Mouse (Mus musculus): ENCODE measurements around the gene Sdr39u1. TPM values are rescaled to one million over a fixed set of nuclear protein-coding genes. Genes with fewer than 3 reads are reported as not detected.

The Sdr39u1 gene
- polyA plus RNA-seq (2015; fragmentation: Nextera tagmentation; extraction: Ambion mirVana), result 73.6 and 80.3 TPM in 2 replicates

GRCm38 (mm10) chr14:55899701-55900413, at the start of gene Sdr39u1:
Gene Sdr39u1 (minus strand): TSS chr14:55900293.
- H3K36me3 ChIP-seq, result peaks cover 22% of the 10 kb centered on the region
- H3K27me3 ChIP-seq (replicated peaks), result no peaks in the 10 kb centered on the region
- WGBS, result under 1% methylated on average over 39 of the region's 39 CpGs
- ATAC-seq, result peak; percentile 95
- H3K4me3 ChIP-seq (replicated peaks), result peak within 1 kb of the TSS; percentile 52
- no peaks in the 10 kb centered on the region for H3K9me3 ChIP-seq
- H3K4me1 ChIP-seq (replicated peaks), result 0 out of 2 replicates have a peak, but pooled peaks cover 8% of the 10 kb centered on the region
- peak within 1 kb of the TSS; percentile 62 for H3K9ac ChIP-seq
- peak within 1 kb of the TSS; percentile 85 for H3K27ac ChIP-seq
- peak within 1 kb of the TSS; percentile 89 for H3K4me2 ChIP-seq (replicated peaks)

GRCm38 (mm10) chr14:55946269-55946969, 46.3 kb upstream of the Sdr39u1 start:
- H3K27me3 ChIP-seq (replicated peaks), result no peaks in the 10 kb centered on the region
- no peaks in the 10 kb centered on the region for H3K9me3 ChIP-seq
- no peak overlapping the region for H3K4me3 ChIP-seq (replicated peaks)
- WGBS, result 65% methylated on average over 2 of the region's 2 CpGs
- no peaks in the 10 kb centered on the region for H3K36me3 ChIP-seq
- H3K4me1 ChIP-seq (replicated peaks), result no peaks in the 10 kb centered on the region
- no peak overlapping the region for H3K4me2 ChIP-seq (replicated peaks)
- no peak overlapping the region for H3K9ac ChIP-seq
- ATAC-seq, result no peak
- no peak overlapping the region for H3K27ac ChIP-seq

- Histone ChIP-seq H3K27me3 (replicated peaks) (no peaks in the 10 kb centered on the region), H3K4me3 (replicated peaks) (no peak within 1 kb of the TSS), H3K4me2 (replicated peaks) (no peak within 1 kb of the TSS), H3K9me3 (no peaks in the 10 kb centered on the region), H3K4me1 (replicated peaks) (no peaks in the 10 kb centered on the region), H3K9ac (no peak within 1 kb of the TSS), H3K36me3 (no peaks in the 10 kb centered on the region), H3K27ac (no peak within 1 kb of the TSS)
- no peak for ATAC-seq
- WGBS, result 73% methylated on average over 4 of the region's 4 CpGs
Observed at GRCm38 (mm10) chr14:55944575-55944974, 44.5 kb upstream of the Sdr39u1 start, which contains the start of gene Cma1. Gene Cma1 (minus strand): TSS chr14:55944675.

- WGBS, result 67% methylated on average over 11 of the region's 11 CpGs
- no peak overlapping the region for H3K9ac ChIP-seq
- no peaks in the 10 kb centered on the region for H3K27me3 ChIP-seq (replicated peaks)
- H3K27ac ChIP-seq, result no peak overlapping the region
- no peak overlapping the region for H3K4me2 ChIP-seq (replicated peaks)
- no peak for ATAC-seq
- H3K4me3 ChIP-seq (replicated peaks), result no peak overlapping the region
- H3K4me1 ChIP-seq (replicated peaks), result no peaks in the 10 kb centered on the region
- no peaks in the 10 kb centered on the region for H3K9me3 ChIP-seq
- H3K36me3 ChIP-seq, result no peaks in the 10 kb centered on the region
Observed at GRCm38 (mm10) chr14:55943601-55944000, 43.5 kb upstream of the Sdr39u1 start.

- Histone ChIP-seq H3K27me3 (replicated peaks) (no peaks in the 10 kb centered on the region), H3K4me3 (replicated peaks) (no peak overlapping the region), H3K4me2 (replicated peaks) (no peak overlapping the region), H3K9ac (no peak overlapping the region), H3K9me3 (no peaks in the 10 kb centered on the region), H3K4me1 (replicated peaks) (no peaks in the 10 kb centered on the region), H3K27ac (no peak overlapping the region), H3K36me3 (no peaks in the 10 kb centered on the region)
- no peak for ATAC-seq
- 39% methylated on average over 7 of the region's 7 CpGs for WGBS
Observed at GRCm38 (mm10) chr14:55940070-55940800, 40.1 kb upstream of the Sdr39u1 start.

GRCm38 (mm10) chr14:55933586-55933985, 33.5 kb upstream of the Sdr39u1 start:
- H3K4me2 ChIP-seq (replicated peaks), result 0 out of 2 replicates have a peak overlapping the region, but pooled peaks have one; percentile 3
- no peak overlapping the region for H3K9ac ChIP-seq
- H3K4me3 ChIP-seq (replicated peaks), result no peak overlapping the region
- H3K9me3 ChIP-seq, result no peaks in the 10 kb centered on the region
- ATAC-seq, result peak; percentile 69
- WGBS, result 23% methylated on average over 7 of the region's 7 CpGs
- no peaks in the 10 kb centered on the region for H3K36me3 ChIP-seq
- no peaks in the 10 kb centered on the region for H3K27me3 ChIP-seq (replicated peaks)
- no peak overlapping the region for H3K27ac ChIP-seq
- no peaks in the 10 kb centered on the region for H3K4me1 ChIP-seq (replicated peaks)

GRCm38 (mm10) chr14:55929263-55929997, 29.3 kb upstream of the Sdr39u1 start:
- WGBS, result 66% methylated on average over 12 of the region's 12 CpGs
- Histone ChIP-seq H3K9ac (no peak overlapping the region), H3K9me3 (no peaks in the 10 kb centered on the region), H3K4me2 (replicated peaks) (no peak overlapping the region), H3K27ac (no peak overlapping the region), H3K4me3 (replicated peaks) (no peak overlapping the region), H3K4me1 (replicated peaks) (no peaks in the 10 kb centered on the region), H3K27me3 (replicated peaks) (no peaks in the 10 kb centered on the region), H3K36me3 (no peaks in the 10 kb centered on the region)
- no peak for ATAC-seq

- ATAC-seq, result no peak
- H3K4me2 ChIP-seq (replicated peaks), result no peak overlapping the region
- H3K4me3 ChIP-seq (replicated peaks), result no peak overlapping the region
- H3K27ac ChIP-seq, result no peak overlapping the region
- no peaks in the 10 kb centered on the region for H3K9me3 ChIP-seq
- 77% methylated on average over 4 of the region's 4 CpGs for WGBS
- H3K9ac ChIP-seq, result no peak overlapping the region
- no peaks in the 10 kb centered on the region for H3K4me1 ChIP-seq (replicated peaks)
- H3K36me3 ChIP-seq, result no peaks in the 10 kb centered on the region
- H3K27me3 ChIP-seq (replicated peaks), result no peaks in the 10 kb centered on the region
Observed at GRCm38 (mm10) chr14:55926847-55927246, 26.8 kb upstream of the Sdr39u1 start.

GRCm38 (mm10) chr14:55922475-55923232, 22.6 kb upstream of the Sdr39u1 start:
- Histone ChIP-seq H3K9ac (no peak overlapping the region), H3K4me2 (replicated peaks) (no peak overlapping the region), H3K27ac (no peak overlapping the region), H3K4me1 (replicated peaks) (no peaks in the 10 kb centered on the region), H3K9me3 (no peaks in the 10 kb centered on the region), H3K36me3 (no peaks in the 10 kb centered on the region), H3K27me3 (replicated peaks) (no peaks in the 10 kb centered on the region), H3K4me3 (replicated peaks) (no peak overlapping the region)
- no peak for ATAC-seq
- WGBS, result 42% methylated on average over 7 of the region's 7 CpGs

GRCm38 (mm10) chr14:55918240-55919082, 18.4 kb upstream of the Sdr39u1 start:
- no peak overlapping the region for H3K9ac ChIP-seq
- H3K4me2 ChIP-seq (replicated peaks), result no peak overlapping the region
- no peak overlapping the region for H3K4me3 ChIP-seq (replicated peaks)
- WGBS, result 19% methylated on average over 14 of the region's 14 CpGs
- no peak overlapping the region for H3K27ac ChIP-seq
- peak; percentile 86 for ATAC-seq
- H3K9me3 ChIP-seq, result no peaks in the 10 kb centered on the region
- H3K36me3 ChIP-seq, result no peaks in the 10 kb centered on the region
- no peaks in the 10 kb centered on the region for H3K27me3 ChIP-seq (replicated peaks)
- H3K4me1 ChIP-seq (replicated peaks), result no peaks in the 10 kb centered on the region

GRCm38 (mm10) chr14:55913406-55913805, 13.3 kb upstream of the Sdr39u1 start:
- H3K9me3 ChIP-seq, result no peaks in the 10 kb centered on the region
- H3K9ac ChIP-seq, result no peak overlapping the region
- H3K27me3 ChIP-seq (replicated peaks), result no peaks in the 10 kb centered on the region
- H3K4me3 ChIP-seq (replicated peaks), result no peak overlapping the region
- no peaks in the 10 kb centered on the region for H3K36me3 ChIP-seq
- no peak for ATAC-seq
- 40% methylated on average over 4 of the region's 4 CpGs for WGBS
- no peak overlapping the region for H3K27ac ChIP-seq
- H3K4me2 ChIP-seq (replicated peaks), result no peak overlapping the region
- no peaks in the 10 kb centered on the region for H3K4me1 ChIP-seq (replicated peaks)
